Mouse (Mus musculus): Measurements from ENCODE around the gene Pdzd7.

Pdzd7 gene

DNA sequence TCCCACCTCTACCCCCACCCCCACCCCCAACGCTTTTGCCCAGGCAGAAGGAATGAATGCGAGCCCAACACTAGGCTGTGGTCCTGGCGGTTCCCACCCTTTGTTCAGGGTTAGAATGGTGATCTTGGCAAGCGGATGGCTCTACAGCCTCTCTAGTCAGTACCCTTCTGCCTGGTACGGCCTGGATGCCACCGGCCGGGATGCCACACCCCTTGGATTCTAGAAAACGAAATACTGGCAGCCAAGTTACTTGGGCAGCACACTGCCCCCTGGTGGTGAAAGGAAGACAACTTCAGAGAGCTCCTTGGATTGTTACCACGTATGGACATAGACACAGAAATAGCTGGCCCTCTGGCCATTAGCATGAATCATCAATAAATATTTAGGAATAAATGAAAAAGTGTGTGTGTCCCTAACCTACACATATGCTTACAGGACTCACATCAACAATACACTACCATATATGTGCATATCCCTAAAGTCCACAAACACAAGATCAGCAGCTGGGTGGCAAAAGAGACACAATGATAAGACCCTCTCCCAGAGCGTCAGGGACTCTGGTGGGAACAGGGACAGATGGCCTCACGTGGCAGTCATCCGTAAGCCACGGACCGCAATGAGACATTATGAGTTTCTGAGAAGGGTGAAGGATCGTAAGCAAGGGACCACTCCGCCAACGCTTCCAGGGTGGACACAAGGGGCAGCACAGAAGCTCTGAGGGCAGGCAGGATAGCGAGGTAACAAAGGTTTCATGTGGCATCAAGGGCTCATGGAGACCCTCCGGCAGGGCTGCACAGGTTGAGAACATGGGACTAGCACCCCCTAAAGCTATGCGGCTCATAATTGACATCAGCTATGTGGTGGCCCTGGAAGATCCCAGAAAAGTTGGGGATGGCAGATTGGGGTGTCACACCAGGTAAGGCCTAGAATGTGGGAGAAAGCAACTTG lies 14.5 kb downstream of the Pdzd7 start:
- DNase-seq = peak; percentile 93

GRCm38 (mm10) chr19:45030111-45030510 lies 15.4 kb downstream of the Pdzd7 start:
- DNase-seq = peak; percentile 84

DNA sequence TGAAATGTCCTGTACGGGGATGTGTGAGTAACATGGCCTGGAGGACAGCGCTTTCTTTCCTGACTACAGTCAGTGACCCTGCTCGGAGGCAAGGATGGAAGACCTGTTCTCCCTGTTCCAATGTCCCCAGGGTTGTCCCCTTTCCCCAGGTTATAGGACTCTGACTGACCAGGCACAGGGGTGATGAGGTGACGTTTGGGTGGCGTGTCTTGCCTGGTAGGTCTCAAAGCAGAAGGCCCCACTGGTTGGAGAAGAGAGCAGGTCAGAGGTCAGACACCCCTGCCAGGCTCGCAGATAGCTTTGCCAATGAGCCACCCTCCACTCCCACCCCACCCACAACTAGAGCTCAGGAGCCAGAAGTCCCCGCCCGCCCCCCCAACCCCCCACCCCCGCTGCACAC lies 15.9 kb downstream of the Pdzd7 start:
- DNase-seq = no peak

DNA sequence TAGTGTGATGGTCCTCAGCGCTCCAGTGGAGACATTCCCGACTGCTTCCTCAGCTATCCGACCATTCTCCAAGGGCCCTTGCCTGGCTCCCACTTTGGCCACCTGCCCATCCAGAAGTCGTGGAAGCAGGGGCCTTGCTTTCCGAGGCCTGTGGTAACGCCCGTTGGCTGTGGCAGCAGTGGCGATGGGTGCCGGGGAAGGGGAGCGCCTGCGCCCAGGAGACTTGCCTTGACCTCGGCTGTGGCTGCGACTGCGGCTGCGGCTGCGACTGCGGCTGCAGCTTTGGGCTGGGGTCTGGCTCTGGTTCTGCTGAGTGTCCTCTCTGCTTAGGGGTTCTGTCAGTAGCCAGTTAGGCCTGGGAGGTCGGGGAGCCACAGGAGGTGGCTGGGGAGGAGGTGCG lies 16.8 kb downstream of the Pdzd7 start:
- no peak for DNase-seq

- DNase-seq = no peak
These were observed 17.7 kb downstream of the Pdzd7 start for GRCm38 (mm10) chr19:45027848-45028247.

GRCm38 (mm10) chr19:45026958-45027670 lies 18.4 kb downstream of the Pdzd7 start:
- DNase-seq = no peak

DNA sequence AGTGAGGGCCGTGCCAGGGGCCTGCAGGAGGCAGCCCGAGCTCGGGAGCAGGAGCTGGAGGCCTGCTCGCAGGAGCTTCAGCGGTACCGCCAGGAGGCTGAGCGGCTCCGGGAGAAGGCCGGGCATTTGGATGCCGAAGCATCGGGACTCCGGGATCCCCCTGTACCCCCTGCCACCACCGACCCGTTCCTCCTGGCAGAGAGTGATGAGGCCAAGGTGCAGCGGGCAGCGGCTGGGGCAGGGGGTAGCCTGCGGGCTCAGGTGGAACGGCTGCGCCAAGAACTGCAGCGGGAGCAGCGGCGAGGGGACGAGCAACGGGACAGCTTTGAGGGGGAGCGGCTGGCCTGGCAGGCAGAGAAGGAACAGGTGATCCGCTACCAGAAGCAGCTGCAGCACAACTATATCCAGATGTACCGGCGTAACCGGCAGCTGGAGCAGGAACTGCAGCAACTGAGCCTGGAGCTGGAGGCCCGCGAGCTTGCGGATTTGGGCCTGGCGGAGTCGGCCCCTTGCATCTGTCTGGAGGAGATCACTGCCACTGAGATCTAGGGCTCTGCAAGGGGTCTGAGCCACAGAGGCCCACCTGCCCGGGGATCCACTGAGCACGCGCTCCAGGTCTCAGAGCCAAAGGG lies 19.5 kb downstream of the Pdzd7 start:
- DNase-seq = no peak

DNA sequence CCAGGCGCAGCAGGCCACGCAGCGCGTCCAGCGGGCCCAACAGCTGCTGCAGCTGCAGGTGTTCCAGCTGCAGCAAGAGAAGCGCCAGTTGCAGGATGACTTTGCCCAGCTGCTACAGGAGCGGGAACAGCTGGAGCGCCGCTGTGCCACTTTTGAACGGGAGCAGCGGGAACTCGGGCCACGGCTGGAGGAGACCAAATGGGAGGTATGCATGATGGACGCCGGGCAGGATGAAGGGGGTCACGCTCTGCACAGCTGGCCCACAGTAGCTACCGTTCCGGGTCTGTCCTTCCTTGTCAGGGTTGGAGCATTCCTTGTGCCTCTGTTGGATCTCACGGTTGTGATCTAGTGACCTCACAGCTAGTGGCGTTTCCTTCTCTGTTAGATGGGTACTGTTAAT lies 20.7 kb downstream of the Pdzd7 start:
- no peak for DNase-seq

- DNase-seq = no peak
These were observed 21.5 kb downstream of the Pdzd7 start for GRCm38 (mm10) chr19:45023993-45024392.

GRCm38 (mm10) chr19:45021362-45021761 lies 24.2 kb downstream of the Pdzd7 start:
- DNase-seq = no peak

DNA sequence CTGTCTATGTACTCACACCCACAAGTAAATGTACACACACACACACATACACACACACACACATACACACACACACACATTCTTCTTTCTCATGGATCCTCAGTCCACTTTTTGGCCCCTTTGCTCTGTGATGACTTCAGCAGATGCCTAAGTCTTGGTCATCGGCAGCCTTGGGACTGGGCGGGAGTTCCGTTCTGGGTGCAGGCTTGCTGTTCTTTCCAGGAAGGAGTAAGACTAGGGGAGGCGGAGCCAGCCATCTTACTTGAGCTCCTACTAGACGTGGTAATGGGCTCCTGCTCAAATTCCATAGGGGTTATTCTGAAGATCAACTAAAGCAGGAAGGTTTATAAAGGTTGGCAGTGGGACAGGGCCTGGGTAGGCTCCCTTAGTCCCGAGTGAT lies 25.2 kb downstream of the Pdzd7 start:
- DNase-seq = peak; percentile 85

DNA sequence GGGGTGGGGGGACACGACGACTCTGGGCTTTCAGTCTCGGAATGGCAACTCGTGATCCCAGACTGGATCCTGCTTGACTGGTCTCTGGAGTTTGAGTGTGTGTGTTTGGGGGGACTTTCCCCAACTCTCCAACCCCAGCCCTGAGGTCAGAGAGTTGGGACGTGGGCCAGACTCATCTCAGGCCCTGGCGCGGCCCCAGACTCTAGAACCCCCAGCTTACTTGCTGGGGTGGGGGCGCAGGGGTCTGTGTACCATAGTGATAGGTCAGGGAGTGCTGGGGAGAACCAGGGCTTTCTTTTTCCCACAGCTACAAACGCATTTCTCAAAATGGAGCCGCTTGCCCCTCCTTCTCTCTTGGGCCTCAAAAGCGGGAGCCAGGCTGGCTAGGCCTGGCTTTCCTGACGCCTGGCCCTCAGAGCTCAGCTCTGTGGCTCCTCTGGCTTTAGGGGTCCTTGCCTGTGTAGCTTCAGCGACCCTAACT lies 27.1 kb downstream of the Pdzd7 start:
- DNase-seq = peak; percentile 57

GRCm38 (mm10) chr19:45017909-45018308 lies 27.6 kb downstream of the Pdzd7 start:
- peak; percentile 95 for DNase-seq

GRCm38 (mm10) chr19:45017216-45017771 lies 28.2 kb downstream of the Pdzd7 start:
- DNase-seq = peak; percentile 93

GRCm38 (mm10) chr19:45016341-45017215 lies 28.9 kb downstream of the Pdzd7 start:
- peak; percentile 93 for DNase-seq

- peak; percentile 77 for DNase-seq
These were observed 29.8 kb downstream of the Pdzd7 start for GRCm38 (mm10) chr19:45015518-45016281.

DNA sequence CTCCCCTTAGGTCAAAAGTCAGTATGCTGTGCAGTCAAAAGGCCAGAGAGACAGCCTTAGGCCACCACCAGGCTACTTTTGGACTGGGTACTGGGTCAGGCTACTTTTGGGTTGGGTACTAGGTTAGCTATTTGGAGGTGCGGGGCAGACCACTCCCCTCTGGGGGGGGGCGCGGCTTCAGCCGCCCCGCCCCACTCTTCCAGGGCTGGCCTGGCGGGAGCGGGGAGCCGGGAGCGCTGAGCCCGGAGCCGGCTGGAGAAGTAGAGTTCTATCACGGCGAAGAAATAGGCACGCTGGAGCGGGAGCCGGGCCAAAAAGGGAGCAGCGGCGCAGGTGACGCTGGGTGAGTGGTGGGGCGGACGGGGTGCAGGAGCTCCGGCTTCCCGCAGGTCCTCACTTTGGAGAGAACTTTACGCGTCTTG lies 30.5 kb downstream of the Pdzd7 start:
- peak; percentile 78 for DNase-seq

DNA sequence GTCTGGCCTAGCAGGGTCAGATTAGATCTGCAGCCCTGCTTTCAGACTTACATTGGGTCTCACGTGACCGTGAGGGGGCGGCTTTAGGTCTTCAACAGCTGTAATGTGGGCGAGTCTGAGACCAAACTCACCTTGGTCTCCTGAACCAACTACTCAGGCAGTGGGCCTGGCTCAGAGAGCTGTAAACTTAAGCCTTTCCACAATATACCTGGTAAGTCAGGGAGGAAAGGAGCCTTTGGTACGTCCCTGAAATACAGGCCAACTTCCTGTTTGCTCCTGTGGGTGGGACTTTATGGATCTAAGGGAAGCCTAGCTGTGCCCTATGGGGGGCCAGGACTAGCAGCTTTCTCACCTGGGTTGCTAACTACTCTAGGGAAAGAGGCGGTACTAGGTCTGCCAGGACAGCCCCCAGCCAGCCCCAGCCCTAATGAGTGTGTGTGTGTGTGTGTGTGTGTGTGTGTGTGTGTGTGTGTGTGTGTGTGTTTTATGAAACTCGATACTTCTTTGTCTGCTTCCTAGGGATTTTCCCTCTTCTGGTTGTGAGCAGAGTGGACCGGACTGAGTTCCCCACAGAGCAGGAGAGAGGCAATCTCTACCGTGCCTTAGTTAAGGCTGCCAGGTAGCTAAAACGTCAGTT lies 31.1 kb downstream of the Pdzd7 start, which contains the start of gene Lzts2:
Gene Lzts2 (plus strand): TSS at position 80 of the 637 bp plus-strand sequence.
- DNase-seq = peak; percentile 46

GRCm38 (mm10) chr19:45013581-45014225 lies 31.8 kb downstream of the Pdzd7 start:
- no peak for DNase-seq

DNA sequence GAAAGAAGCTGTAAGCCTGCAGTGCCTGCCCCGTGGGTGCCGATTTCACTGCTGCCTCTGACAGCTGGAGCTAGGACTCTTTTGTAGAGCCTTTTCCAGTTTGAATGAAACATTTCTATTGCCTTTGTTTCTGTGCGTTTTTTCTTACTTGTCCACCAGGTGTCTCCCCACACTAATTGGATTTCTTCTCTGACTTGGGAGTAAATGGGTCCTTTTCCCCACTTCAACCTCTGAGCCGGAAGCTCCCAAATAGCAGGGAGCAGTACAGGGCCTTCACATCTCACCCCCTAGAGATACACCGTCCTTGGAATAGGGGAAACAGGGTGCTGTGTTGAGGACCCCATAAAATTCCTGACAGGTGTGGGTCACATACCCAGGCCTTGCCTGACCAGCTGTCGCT lies 32.9 kb downstream of the Pdzd7 start:
- DNase-seq = peak; percentile 66
